Mouse (Mus musculus) CH12.LX (cell line): ENCODE measurements around the gene Ttc16.

Experiments used
- ELF1 ChIP-seq: IDR thresholded peaks from 2 replicates; pipeline ENCODE4 v1.6.1; 2014; ENCODE audit warnings: low read depth, mild to moderate bottlenecking, inconsistent platforms, low read length, improper control_type of control experiment
- EP300 ChIP-seq: IDR thresholded peaks from 2 replicates; pipeline ENCODE4 v1.6.1; 2011; ENCODE audit warnings: low read length, improper control_type of control experiment

DNA sequence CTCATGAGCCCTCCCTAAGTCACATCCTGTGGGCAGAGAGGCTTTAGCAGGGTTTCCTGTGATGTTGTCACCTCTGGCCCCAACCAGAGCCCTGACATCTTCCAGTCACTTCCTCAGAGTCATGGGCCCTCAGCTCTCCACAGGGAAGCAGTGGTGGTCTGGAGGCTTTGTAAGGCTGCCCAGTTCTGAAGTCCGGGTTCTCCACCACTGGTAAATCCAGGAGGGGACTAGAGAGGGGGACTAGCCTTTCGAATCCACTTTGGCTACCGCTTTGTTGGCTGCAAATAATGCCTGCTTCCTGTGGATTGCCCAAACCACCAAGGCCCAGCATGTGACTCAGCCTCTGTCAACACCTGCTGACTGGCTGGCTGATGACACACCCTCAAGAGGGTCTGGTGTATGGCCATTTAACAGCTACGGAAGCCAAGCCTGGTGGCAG, 60.4 kb downstream of the Ttc16 start:
- TF ChIP-seq ELF1 (peak; percentile 52), EP300 (peak; percentile 44; the same call in 1 of the 2 replicates)
